Mouse (Mus musculus) CH12.LX (cell line): Measurements from ENCODE around the gene Itga9. TPM values are rescaled to one million over a fixed set of nuclear protein-coding genes. Genes with fewer than 3 reads are reported as not detected.

Experiments
- DNase-seq: peaks from one replicate; pipeline ENCODE4 v3.0.0-alpha.2; 2013; ENCODE audit errors: extremely low read depth
- H3K27ac ChIP-seq: 2 replicates; pipeline ENCODE4 v1.5.1; 2012; ENCODE audit warnings: low read depth, mild to moderate bottlenecking, control low read depth, moderate library complexity; ENCODE audit not compliant: insufficient read depth
- H3K27me3 ChIP-seq: replicated peaks from 2 replicates; pipeline ENCODE3; 2012; ENCODE audit warnings: inconsistent platforms
- H3K36me3 ChIP-seq, 2 experiments: replicated peaks in 1 of 2; 2 replicates each; pipeline versions ENCODE3 to v1.6.1; 2012; ENCODE audit warnings: inconsistent platforms in 1 of 2, low read length in 1 of 2, mild to moderate bottlenecking in 1 of 2, mixed read lengths in 1 of 2, moderate library complexity in 1 of 2; ENCODE audit not compliant: control insufficient read depth in 1 of 2, insufficient read depth in 1 of 2
- H3K4me1 ChIP-seq, 2 experiments: 2 replicates each; pipeline ENCODE4 v1.6.1; 2012; ENCODE audit warnings: inconsistent platforms in 1 of 2, moderate library complexity in 1 of 2; ENCODE audit not compliant: insufficient read depth in 2 of 2, control insufficient read depth in 1 of 2
- H3K4me2 ChIP-seq: 2 replicates; pipeline ENCODE4 v1.6.1; 2012; ENCODE audit warnings: low read depth, mild to moderate bottlenecking, control low read depth; ENCODE audit not compliant: poor library complexity, insufficient read depth, severe bottlenecking
- H3K4me3 ChIP-seq, 3 experiments: fragments of 150-350 bp in 1 of 3; sonication (generic) in 1 of 3; replicated peaks in 1 of 3; 2 replicates each; pipeline versions ENCODE3 to v1.5.1; 2011 to 2012; ENCODE audit warnings: low read depth in 2 of 3, low read length in 2 of 3, mild to moderate bottlenecking in 2 of 3, moderate library complexity in 2 of 3, control low read depth in 1 of 3, improper control_type of control experiment in 1 of 3, inconsistent platforms in 1 of 3, mixed read lengths in 1 of 3; ENCODE audit not compliant: poor library complexity in 1 of 3
- H3K79me2 ChIP-seq: replicated peaks from 2 replicates; pipeline ENCODE4 v1.6.1; 2012; ENCODE audit warnings: mild to moderate bottlenecking, moderate library complexity; ENCODE audit not compliant: control insufficient read depth, poor library complexity, insufficient read depth, severe bottlenecking; ENCODE audit errors: extremely low read depth
- H3K9ac ChIP-seq: 2 replicates; pipeline ENCODE4 v1.6.1; 2012; ENCODE audit warnings: low read depth, mild to moderate bottlenecking, control low read depth, moderate library complexity; ENCODE audit not compliant: insufficient read depth
- H3K9me3 ChIP-seq: replicated peaks from 2 replicates; pipeline ENCODE3; 2012; ENCODE audit warnings: low read length, inconsistent platforms, mixed read lengths
- BHLHE40 ChIP-seq: IDR thresholded peaks from 2 replicates; pipeline ENCODE4 v1.6.1; 2011; ENCODE audit warnings: mild to moderate bottlenecking, low read depth, low read length, improper control_type of control experiment
- CHD1 ChIP-seq: IDR thresholded peaks from 2 replicates; pipeline ENCODE4 v1.6.1; 2012; ENCODE audit warnings: low read depth, low read length, improper control_type of control experiment, inconsistent platforms
- CHD2 ChIP-seq: IDR thresholded peaks from 2 replicates; pipeline ENCODE4 v1.6.1; 2011; ENCODE audit warnings: low read length, improper control_type of control experiment
- CTCF ChIP-seq, 2 experiments: IDR thresholded peaks in 1 of 2; conservative IDR thresholded peaks in 1 of 2; 2 replicates each; pipeline ENCODE4 v1.5.1; 2011 to 2012; ENCODE audit warnings: low read depth in 2 of 2, low read length in 2 of 2, improper control_type of control experiment in 1 of 2, inconsistent platforms in 1 of 2, mild to moderate bottlenecking in 1 of 2, moderate library complexity in 1 of 2
- EP300 ChIP-seq: IDR thresholded peaks from 2 replicates; pipeline ENCODE4 v1.6.1; 2011; ENCODE audit warnings: low read length, improper control_type of control experiment
- JUND ChIP-seq: conservative IDR thresholded peaks from 2 replicates; pipeline ENCODE4 v1.6.1; 2011; ENCODE audit warnings: low read depth, low read length, improper control_type of control experiment
- KAT2A ChIP-seq: IDR thresholded peaks from 2 replicates; pipeline ENCODE4 v1.6.1; 2012; ENCODE audit warnings: low read length, improper control_type of control experiment, inconsistent platforms; ENCODE audit not compliant: insufficient replicate concordance
- MAX ChIP-seq: IDR thresholded peaks from 2 replicates; pipeline ENCODE4 v1.6.1; 2011; ENCODE audit warnings: low read length, improper control_type of control experiment
- MEF2A ChIP-seq: IDR thresholded peaks from 2 replicates; pipeline ENCODE4 v1.6.1; 2014; ENCODE audit warnings: low read depth, mild to moderate bottlenecking, inconsistent platforms, low read length, improper control_type of control experiment, borderline replicate concordance
- NELFE ChIP-seq: IDR thresholded peaks from 2 replicates; pipeline ENCODE4 v1.6.1; 2011; ENCODE audit warnings: low read depth, low read length, improper control_type of control experiment
- PAX5 ChIP-seq: IDR thresholded peaks from 2 replicates; pipeline ENCODE4 v1.6.1; 2012; ENCODE audit warnings: low read length, inconsistent platforms, mixed read lengths
- POLR2A ChIP-seq: IDR thresholded peaks from 2 replicates; pipeline ENCODE4 v1.6.1; 2011; ENCODE audit warnings: low read depth, mild to moderate bottlenecking, improper control_type of control experiment, low read length
- POLR2AphosphoS2 ChIP-seq: IDR thresholded peaks from 2 replicates; pipeline ENCODE4 v1.6.1; 2011; ENCODE audit warnings: low read depth, low read length, improper control_type of control experiment
- RAD21 ChIP-seq: IDR thresholded peaks from 2 replicates; pipeline ENCODE4 v1.6.1; 2011; ENCODE audit warnings: low read depth, mild to moderate bottlenecking, low read length, improper control_type of control experiment, moderate library complexity
- RCOR1 ChIP-seq: conservative IDR thresholded peaks from 2 replicates; pipeline ENCODE4 v1.6.1; 2012; ENCODE audit warnings: low read depth, mild to moderate bottlenecking, inconsistent platforms, low read length, improper control_type of control experiment
- SIN3A ChIP-seq: IDR thresholded peaks from 2 replicates; pipeline ENCODE4 v1.6.1; 2012; ENCODE audit warnings: low read length, improper control_type of control experiment, inconsistent platforms
- SMC3 ChIP-seq: IDR thresholded peaks from 2 replicates; pipeline ENCODE4 v1.6.1; 2011; ENCODE audit warnings: low read depth, low read length, improper control_type of control experiment
- TBP ChIP-seq: conservative IDR thresholded peaks from 2 replicates; pipeline ENCODE4 v1.6.1; 2011; ENCODE audit warnings: low read depth, low read length, improper control_type of control experiment
- UBTF ChIP-seq: IDR thresholded peaks from 2 replicates; pipeline ENCODE4 v1.6.1; 2012; ENCODE audit warnings: low read depth, mild to moderate bottlenecking, inconsistent platforms, low read length, improper control_type of control experiment, moderate library complexity
- USF1 ChIP-seq: IDR thresholded peaks from 2 replicates; pipeline ENCODE4 v1.6.1; 2014; ENCODE audit warnings: low read depth, mild to moderate bottlenecking, inconsistent platforms, low read length, improper control_type of control experiment
- ZC3H11A ChIP-seq: IDR thresholded peaks from 2 replicates; pipeline ENCODE4 v1.6.1; 2012; ENCODE audit warnings: low read depth, mild to moderate bottlenecking, inconsistent platforms, low read length, improper control_type of control experiment
- ZKSCAN1 ChIP-seq: IDR thresholded peaks from 2 replicates; pipeline ENCODE4 v1.6.1; 2012; ENCODE audit warnings: low read depth, inconsistent platforms, low read length, improper control_type of control experiment, borderline replicate concordance
- ZMIZ1 ChIP-seq: IDR thresholded peaks from 2 replicates; pipeline ENCODE4 v1.6.1; 2012; ENCODE audit warnings: low read depth, mild to moderate bottlenecking, inconsistent platforms, low read length, improper control_type of control experiment
- ZNF384 ChIP-seq: IDR thresholded peaks from 2 replicates; pipeline ENCODE4 v1.6.1; 2012; ENCODE audit warnings: low read depth, low read length, improper control_type of control experiment, inconsistent platforms
- dilution Hi-C: fragments of 300-500 bp; cut with MboI; formaldehyde crosslinking; loops from 2 replicates; pipeline ENCODE4 v1.14.3; 2020; ENCODE audit warnings: low sequenced_read_pairs; ENCODE audit not compliant: extremely low pct_unique_long_range_greater_than_20kb, extremely low pct_ligation_motif_present
- in situ Hi-C: fragments of 300-500 bp; cut with MboI; formaldehyde crosslinking; loops from 3 replicates; pipeline ENCODE4 v1.14.3; 2019; ENCODE audit warnings: low sequenced_read_pairs, low pct_ligation_motif_present, low pct_unique_long_range_greater_than_20kb, mixed read lengths
- polyA plus RNA-seq: library from polyadenylated mRNA; unstranded; fragments of >175 nt; gene quantifications from 2 replicates; pipeline ENCODE4 v1.2.1, GENCODE M21; 2012; ENCODE audit warnings: low read depth; ENCODE audit not compliant: insufficient read length
- total RNA-seq, 2 experiments: library from RNA; depleted of rRNA; stranded (reverse); fragments of 300-350 nt in 1 of 2; fragments of >200 nt in 1 of 2; gene quantifications; 2 replicates each; pipeline ENCODE4 v1.2.3; 2012 to 2014

Gene Itga9
- total and polyA plus RNA-seq, 3 experiments = 0.19 TPM; not detected in 2

- Histone ChIP-seq H3K36me3 (no peaks in the 10 kb centered on the region), H3K27me3 (peaks cover 44% of the 10 kb centered on the region), H3K9ac (no peak overlapping the region)
- TF ChIP-seq UBTF (no peak), ZNF384 (no peak), BHLHE40 (no peak), SMC3 (no peak), CTCF (conservative IDR thresholded peaks at IDR 0.05 in 1 of 2, IDR thresholded peaks at IDR 0.05 in 1 of 2; ENCODE audit: low read depth in 2 of 2, low read length in 2 of 2) (no peak), TBP (no peak), EP300 (no peak), CHD1 (no peak), POLR2AphosphoS2 (no peak), SIN3A (no peak), CHD2 (no peak), MAX (no peak), USF1 (no peak), KAT2A (no peak)
- TF ChIP-seq, all 38 proteins: peak for 0
- no peaks in the 10 kb centered on the region for H3K9me3 ChIP-seq
- no peaks in the 10 kb centered on the region for H3K79me2 ChIP-seq
- in situ Hi-C loops (no loop called here), dilution Hi-C loops (no loop called here)
- no peak overlapping the region for H3K4me2 ChIP-seq
- no peaks in the 10 kb centered on the region; a peak in 1 of 4 replicates for H3K4me1 ChIP-seq
- H3K27ac ChIP-seq = no peak overlapping the region
- no peak for DNase-seq
- H3K4me3 ChIP-seq = no peak overlapping the region
Observed at GRCm38 (mm10) chr9:118621691-118622090, 15.2 kb downstream of the Itga9 start.

GRCm38 (mm10) chr9:118622376-118623166, 16.1 kb downstream of the Itga9 start:
- H3K79me2 ChIP-seq = no peaks in the 10 kb centered on the region
- H3K36me3 ChIP-seq = no peaks in the 10 kb centered on the region
- H3K4me1 ChIP-seq = no peaks in the 10 kb centered on the region; a peak in 1 of 4 replicates
- H3K4me3 ChIP-seq = no peak overlapping the region
- no peak overlapping the region for H3K9ac ChIP-seq
- DNase-seq = no peak
- H3K9me3 ChIP-seq = no peaks in the 10 kb centered on the region
- dilution Hi-C loops (no loop called here), in situ Hi-C loops (no loop called here)
- no peak overlapping the region for H3K27ac ChIP-seq
- H3K27me3 ChIP-seq = peaks cover 46% of the 10 kb centered on the region
- H3K4me2 ChIP-seq = no peak overlapping the region
- TF ChIP-seq PAX5 (no peak), MEF2A (no peak), NELFE (no peak), CHD1 (no peak), JUND (no peak), POLR2AphosphoS2 (no peak), RCOR1 (no peak), CTCF (conservative IDR thresholded peaks at IDR 0.05 in 1 of 2, IDR thresholded peaks at IDR 0.05 in 1 of 2; ENCODE audit: low read depth in 2 of 2, low read length in 2 of 2) (no peak), USF1 (no peak), ZMIZ1 (no peak), EP300 (no peak), CHD2 (no peak), RAD21 (no peak), BHLHE40 (no peak), ZC3H11A (no peak), POLR2A (no peak), ZKSCAN1 (no peak)
